Mouse (Mus musculus) MEL-GATA-1-ER (cell line): ENCODE results near the gene Casp8ap2.

Experiments
- DNase-seq: peaks from one replicate; pipeline ENCODE4 v3.0.0-alpha.2; 2012; ENCODE audit warnings: low read depth; ENCODE audit errors: extremely low read depth

Casp8ap2 gene

GRCm38 (mm10) chr4:32615034-32615881 is at the start of gene Casp8ap2:
Gene Casp8ap2 (plus strand): TSS chr4:32615451.
- DNase-seq, result peak; percentile 97

DNA sequence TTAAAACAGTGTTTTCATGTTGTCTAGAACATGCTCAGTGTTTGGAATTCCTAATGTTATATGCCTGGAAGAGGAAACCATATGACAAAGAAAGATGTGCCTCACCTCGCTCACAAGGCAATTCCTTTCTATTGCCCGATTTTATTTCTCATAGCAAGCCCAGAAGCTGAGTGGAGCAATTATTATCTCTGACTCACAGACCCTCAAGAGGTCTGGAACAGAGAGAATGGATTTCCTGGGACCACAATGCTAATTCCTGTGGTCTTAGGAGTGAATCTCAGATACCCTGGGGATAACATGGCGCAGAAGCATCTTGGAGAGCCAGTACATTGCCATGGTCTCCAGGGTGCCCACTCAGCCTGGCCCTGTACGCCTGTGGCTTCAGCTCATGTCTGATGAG is 46.2 kb upstream of the Casp8ap2 start:
- DNase-seq, result no peak

DNA sequence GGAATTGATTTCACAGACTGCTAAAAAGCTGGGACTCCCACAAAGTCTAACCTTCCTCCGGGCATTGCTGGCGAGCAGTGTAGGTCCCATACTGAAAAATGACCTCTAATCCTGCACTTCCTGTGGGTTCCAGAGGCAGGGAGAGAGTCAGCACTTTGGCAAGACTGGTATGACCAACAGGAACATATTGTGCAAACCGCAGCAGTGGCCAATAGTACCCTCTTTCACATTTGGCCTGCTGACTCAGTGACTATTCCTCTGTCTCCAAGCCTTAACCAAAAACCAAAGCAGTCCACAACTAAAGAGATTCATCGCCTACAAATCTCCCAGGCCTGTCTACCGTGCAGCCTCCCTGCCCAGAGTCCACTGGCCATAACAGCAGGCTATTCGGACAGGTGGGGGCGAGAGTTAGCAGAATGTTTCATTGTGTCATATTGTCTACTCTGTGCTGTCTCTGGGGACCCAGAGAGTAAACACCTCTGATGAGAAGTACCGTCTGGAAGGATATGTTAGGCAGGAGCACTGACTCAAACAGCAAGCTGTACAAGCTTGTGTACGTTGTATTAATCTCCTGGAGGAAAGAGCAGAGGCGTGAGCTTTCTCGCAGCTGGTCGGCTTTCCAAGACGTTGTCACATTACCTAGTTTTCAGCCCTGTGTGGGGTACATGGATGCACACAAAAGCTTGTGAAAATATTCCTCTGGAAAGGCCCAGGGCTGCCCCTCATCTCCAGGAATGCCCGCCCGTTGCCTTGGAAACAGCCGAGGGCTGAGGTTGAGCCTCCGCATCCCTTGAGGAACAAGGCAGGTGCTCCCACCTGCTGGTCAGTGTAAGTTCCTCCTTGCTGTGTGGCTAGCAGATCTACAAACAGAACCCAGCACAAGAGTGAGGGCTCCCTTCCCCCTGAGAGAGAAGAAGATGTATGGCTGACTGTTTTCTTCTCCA is 45.0 kb upstream of the Casp8ap2 start:
- no peak for DNase-seq

DNA sequence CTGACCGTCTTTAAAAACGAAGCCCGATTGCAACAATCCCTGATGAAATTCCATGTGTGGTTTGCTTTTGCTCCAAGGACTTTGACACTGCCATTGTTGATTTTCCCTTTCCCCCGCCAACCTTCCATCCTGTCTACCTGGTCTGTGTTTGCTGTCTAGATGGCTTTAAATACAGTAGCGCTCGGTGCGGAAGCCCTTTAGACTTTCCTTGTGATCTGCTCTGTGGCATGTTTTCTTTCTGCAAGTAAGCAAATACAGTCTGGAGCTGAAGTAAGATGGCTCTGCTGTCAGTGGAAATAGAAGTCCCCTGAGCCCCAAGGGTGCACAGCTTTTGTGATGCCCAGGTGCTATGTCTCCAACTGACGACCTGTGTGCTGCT is 44.3 kb upstream of the Casp8ap2 start:
- DNase-seq, result no peak

DNA sequence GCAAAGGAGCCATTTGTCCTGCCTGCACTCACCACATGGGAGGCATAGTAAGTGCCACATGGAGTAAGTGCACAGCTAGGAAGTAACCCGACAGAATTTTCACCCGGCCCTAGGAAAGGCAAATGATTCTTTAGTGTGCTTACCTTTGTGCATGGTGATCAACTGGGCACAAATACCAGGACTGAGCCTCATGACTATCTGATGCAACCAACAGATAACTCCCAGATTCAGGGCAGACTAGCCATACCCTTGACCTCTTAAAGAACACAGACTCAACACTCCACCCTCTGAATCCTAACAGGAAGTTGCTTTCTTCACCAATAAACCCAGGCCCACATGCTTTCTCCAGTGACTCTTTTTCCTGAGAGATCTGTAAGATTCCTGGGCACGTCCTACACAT is 43.8 kb upstream of the Casp8ap2 start:
- DNase-seq, result no peak

GRCm38 (mm10) chr4:32572118-32572517 is 43.1 kb upstream of the Casp8ap2 start:
- peak; percentile 36 for DNase-seq

DNA sequence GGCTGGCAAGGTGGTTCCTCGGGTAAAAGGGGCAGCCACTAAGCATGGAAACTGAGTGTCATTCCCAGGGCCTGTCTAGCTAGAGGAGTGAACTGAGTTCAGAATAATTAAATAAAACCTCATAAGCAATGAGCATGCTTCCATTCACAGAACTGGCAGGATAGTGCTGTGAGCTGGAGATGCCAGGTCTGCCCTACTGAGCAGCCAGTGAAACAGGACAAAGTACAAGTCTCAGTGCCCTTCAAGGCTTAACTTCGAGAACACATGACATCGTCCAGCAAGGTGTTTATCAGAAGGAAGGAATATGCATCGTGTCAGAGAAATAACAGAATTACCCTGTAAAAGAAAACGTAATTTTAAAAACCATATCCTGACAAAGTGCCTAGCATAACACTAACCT is 41.7 kb upstream of the Casp8ap2 start:
- no peak for DNase-seq

- no peak for DNase-seq
Observed at GRCm38 (mm10) chr4:32574604-32575003, 40.6 kb upstream of the Casp8ap2 start.

DNA sequence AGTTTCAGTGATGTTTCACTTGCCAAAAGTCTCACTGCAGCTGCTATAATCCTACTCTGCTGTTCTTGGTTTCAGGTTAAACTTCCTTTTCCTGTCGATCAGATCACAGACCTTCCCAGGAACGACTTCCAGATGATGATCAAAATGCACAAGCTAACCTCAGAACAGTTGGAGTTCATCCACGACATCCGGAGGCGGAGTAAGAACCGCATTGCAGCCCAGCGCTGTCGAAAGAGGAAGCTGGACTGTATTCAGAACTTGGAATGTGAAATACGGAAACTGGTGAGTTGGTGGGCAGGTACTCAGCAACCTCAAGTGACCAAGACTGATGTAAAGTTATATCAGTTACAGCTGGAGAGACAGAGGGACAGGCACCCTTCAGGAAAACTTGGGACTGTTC is 40.1 kb upstream of the Casp8ap2 start:
- peak; percentile 74 for DNase-seq

GRCm38 (mm10) chr4:32579850-32580249 is 35.4 kb upstream of the Casp8ap2 start:
- no peak for DNase-seq

GRCm38 (mm10) chr4:32584181-32584580 is 31.1 kb upstream of the Casp8ap2 start:
- DNase-seq, result no peak

- DNase-seq, result peak; percentile 51
Observed at GRCm38 (mm10) chr4:32586596-32586995, 28.7 kb upstream of the Casp8ap2 start.

DNA sequence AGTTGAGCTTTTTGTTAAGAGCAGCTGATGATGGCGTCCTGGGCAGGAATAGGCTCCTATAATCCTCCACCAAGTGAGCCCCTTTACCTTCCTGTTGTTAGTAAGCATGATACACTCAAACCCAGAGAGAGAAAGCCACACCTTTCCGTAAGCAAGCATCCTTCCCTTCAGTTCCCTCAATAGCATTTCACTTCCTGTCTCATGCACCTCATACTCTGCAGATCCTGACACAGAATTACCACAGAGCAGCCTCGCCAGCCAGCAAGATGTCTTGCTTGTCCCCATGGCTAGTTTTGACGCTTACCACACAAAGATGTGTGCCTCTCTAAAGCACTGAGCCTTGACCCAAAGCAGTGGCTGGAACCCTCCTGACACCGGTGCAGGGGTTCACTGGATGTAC is 27.7 kb upstream of the Casp8ap2 start:
- DNase-seq, result no peak

DNA sequence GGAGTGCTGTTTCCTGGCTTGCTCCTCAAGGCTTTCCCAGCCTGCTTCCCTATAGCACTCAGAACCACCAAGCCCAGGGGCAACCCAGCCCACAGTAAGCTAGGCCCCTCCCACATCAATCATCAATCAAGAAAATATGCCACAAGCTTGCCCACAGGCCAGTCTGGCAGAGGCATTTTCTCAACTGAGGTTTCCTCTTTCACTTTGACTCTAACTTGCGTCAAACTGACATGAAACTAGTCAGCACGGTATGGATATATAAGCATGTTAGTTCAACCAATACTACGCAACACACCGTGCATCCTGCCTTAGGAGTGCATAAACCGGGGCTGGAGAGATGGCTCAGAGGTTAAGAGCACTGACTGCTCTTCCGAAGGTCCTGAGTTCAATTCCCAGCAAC is 27.0 kb upstream of the Casp8ap2 start:
- no peak for DNase-seq

GRCm38 (mm10) chr4:32601135-32601534 is 14.1 kb upstream of the Casp8ap2 start:
- no peak for DNase-seq

DNA sequence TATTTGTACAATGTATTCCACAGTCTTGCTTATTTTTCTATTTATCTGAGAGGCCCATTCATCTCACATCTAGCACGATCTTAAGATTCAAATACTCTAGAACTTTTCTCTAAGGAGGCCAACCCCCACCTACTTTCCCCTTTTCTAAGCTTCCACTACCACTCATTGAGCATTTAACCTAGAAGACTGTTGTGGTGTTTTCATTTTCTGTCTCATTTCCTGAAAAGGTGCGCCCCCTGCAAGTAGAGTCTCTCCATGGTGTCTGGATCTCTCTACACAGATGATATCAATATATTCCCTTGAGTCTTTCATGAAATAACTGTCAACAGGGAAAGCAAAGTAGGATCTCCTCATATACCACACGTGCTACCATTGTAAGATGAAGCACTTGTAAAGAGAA is 12.6 kb upstream of the Casp8ap2 start, which contains the start of gene Gja10:
Gene Gja10, minus strand, starts transcription at position 101 of the 400 bp plus-strand sequence.
- DNase-seq, result no peak

- no peak for DNase-seq
Observed at GRCm38 (mm10) chr4:32621637-32622036, 6.4 kb downstream of the Casp8ap2 start.

DNA sequence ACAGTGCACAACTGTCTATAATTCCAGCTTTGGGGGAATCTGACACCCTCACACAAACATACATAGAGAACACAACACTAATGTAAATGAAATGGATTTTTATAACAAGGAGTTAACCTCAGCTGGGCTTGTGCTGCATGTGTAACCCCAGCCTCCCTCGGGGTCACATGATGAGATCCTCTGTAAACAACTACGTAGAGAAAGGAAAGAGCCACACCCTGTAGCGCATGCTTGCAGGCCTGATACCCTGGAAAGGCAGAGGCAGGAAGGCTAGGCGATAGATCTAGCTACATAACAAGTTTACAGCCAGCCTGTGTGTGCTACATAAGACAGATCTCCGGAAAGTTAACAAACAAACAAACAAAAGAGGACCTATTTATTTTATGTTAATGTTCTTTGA is 36.4 kb downstream of the Casp8ap2 start:
- DNase-seq, result no peak

DNA sequence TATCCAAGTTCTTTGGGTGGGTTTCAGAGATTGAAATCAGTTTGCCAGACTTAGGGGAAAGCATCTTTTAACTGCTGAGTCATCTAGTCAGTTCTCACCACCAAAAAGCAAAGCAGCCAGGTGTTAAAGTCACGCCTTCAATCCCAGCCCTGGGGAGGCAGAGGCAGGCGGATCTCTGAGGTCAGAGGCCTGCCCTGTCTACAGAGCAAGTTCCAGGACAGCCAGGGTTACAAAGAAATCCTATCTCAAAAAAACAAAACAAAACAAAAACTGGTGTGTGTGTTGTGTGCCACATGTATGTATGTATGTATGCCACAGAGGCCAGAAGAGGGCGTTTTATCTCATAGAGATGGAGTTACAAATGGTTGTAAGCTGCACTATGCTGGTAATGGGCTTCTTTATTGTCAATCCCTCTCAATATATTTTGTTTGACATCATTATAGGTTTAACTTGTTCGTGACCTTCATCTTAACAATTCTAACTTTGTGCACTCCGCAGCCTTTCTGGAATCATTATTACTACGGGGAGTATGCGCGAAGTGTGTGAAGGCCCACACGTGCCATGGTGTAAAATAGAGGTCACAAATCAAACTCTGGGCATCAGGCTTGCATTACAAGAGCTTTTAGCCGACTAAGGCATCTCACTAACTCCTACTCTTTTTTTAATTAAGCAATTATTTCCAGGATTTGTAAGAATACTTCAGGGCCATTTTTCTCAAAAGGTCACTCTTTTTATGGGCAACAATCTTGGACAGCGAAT is 41.1 kb downstream of the Casp8ap2 start:
- peak; percentile 14 for DNase-seq

- DNase-seq, result peak; percentile 77
Observed at GRCm38 (mm10) chr4:32656918-32657662, 41.8 kb downstream of the Casp8ap2 start, which contains the start of gene Mdn1. Gene Mdn1 (plus strand): TSS chr4:32657119.

DNA sequence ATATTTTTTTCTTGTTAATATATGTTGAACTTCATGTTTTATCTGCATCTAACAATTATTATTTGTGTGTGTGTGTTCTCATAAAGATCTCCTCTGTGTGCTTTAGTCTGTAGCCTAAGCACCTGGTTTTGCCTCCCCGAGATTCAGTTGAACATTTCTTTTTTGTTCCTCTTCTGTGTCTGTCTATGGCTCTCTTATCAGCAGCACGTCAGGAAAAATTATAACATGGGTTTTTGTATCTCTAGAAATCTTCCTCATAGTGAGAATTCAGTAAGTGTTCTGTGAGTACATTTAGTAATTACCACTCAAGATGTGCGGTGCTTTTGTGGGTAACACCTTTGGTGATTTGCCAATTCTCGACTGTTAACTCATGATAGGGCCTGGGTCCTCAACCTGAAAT is 50.6 kb downstream of the Casp8ap2 start:
- DNase-seq, result peak; percentile 10
